Mouse (Mus musculus) thymus, adult 2 months (tissue): ENCODE data around the gene Mas1. TPM values are rescaled to one million over a fixed set of nuclear protein-coding genes. Genes with fewer than 3 reads are reported as not detected.

Source experiments
- DNase-seq: peaks from one replicate; pipeline ENCODE4 v3.0.0; 2021
- H3K27ac ChIP-seq: fragments of 200-500 bp; 2 replicates; pipeline ENCODE4 v1.5.1; 2012; ENCODE audit warnings: low read length, control low read depth; ENCODE audit not compliant: control insufficient read depth, insufficient read depth
- H3K27me3 ChIP-seq: fragments of 200-500 bp; 2 replicates; pipeline ENCODE4 v1.6.1; 2012; ENCODE audit warnings: mild to moderate bottlenecking, low read length, moderate library complexity, mixed read lengths; ENCODE audit not compliant: control insufficient read depth, insufficient read depth
- H3K36me3 ChIP-seq: fragments of 200-500 bp; 2 replicates; pipeline ENCODE4 v1.6.1; 2012; ENCODE audit warnings: mild to moderate bottlenecking, low read length, moderate library complexity; ENCODE audit not compliant: control insufficient read depth, insufficient read depth
- H3K4me1 ChIP-seq: fragments of 200-500 bp; replicated peaks from 2 replicates; pipeline ENCODE4 v1.6.1; 2012; ENCODE audit warnings: low read length; ENCODE audit not compliant: control insufficient read depth, insufficient read depth
- H3K4me3 ChIP-seq: fragments of 200-500 bp; 2 replicates; pipeline ENCODE4 v1.5.1; 2012; ENCODE audit warnings: mild to moderate bottlenecking, low read length, control low read depth, moderate library complexity; ENCODE audit not compliant: control insufficient read depth, insufficient read depth
- CTCF ChIP-seq: fragments of 200-500 bp; IDR thresholded peaks from 2 replicates; pipeline ENCODE4 v1.5.1; 2012; ENCODE audit warnings: mild to moderate bottlenecking, control low read depth, low read length, moderate library complexity, borderline replicate concordance; ENCODE audit not compliant: control insufficient read depth, poor library complexity, insufficient read depth; ENCODE audit errors: extremely low read depth
- POLR2A ChIP-seq: fragments of 200-500 bp; IDR thresholded peaks from 2 replicates; pipeline ENCODE4 v1.6.1; 2012; ENCODE audit warnings: mild to moderate bottlenecking, low read length, control low read depth, moderate library complexity; ENCODE audit not compliant: control insufficient read depth, poor library complexity, insufficient read depth; ENCODE audit errors: extremely low read depth
- WGBS: fragments of 180-500 bp; shearing (Covaris S2); methylation state at CpG from one replicate; pipeline ENCODE4 v1.1.7; 2018; 5-methylcytosine and 5-hydroxymethylcytosine counted together
- polyA plus RNA-seq: library from polyadenylated mRNA; depleted of rRNA; stranded (reverse); fragments of >200 nt; gene quantifications from 2 replicates; pipeline ENCODE4 v1.2.3, GENCODE M21; 2012

Mas1 gene
- polyA plus RNA-seq, 1 experiment, result 0.28 TPM

DNA sequence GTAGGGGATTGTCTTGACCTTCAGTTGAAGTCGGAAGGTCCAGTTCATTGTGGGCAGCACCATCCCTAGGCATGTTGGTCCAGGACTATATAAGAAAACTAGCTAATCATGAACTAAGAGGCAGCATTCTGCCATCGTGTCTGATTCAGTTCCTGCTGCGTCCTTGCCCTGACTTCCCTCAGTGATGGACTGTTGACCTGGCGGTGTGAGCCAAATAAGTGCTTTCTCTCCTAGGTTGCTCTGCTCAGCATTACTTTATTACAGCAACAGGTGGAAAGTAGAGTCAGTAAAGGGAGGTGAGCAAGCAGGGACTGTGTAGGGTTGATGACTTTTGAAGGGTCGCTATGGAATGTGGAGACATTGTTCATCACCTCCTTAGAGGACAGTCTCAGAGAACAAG lies 32.2 kb downstream of the Mas1 start:
- Histone ChIP-seq H3K36me3 (no peaks in the 10 kb centered on the region), H3K4me3 (no peak overlapping the region), H3K27ac (no peak overlapping the region), H3K27me3 (no peaks in the 10 kb centered on the region), H3K4me1 (no peaks in the 10 kb centered on the region)
- TF ChIP-seq POLR2A, result no peak
- no peak for TF ChIP-seq CTCF
- no peak for DNase-seq
- 95% methylated on average over 5 of the region's 5 CpGs for WGBS

DNA sequence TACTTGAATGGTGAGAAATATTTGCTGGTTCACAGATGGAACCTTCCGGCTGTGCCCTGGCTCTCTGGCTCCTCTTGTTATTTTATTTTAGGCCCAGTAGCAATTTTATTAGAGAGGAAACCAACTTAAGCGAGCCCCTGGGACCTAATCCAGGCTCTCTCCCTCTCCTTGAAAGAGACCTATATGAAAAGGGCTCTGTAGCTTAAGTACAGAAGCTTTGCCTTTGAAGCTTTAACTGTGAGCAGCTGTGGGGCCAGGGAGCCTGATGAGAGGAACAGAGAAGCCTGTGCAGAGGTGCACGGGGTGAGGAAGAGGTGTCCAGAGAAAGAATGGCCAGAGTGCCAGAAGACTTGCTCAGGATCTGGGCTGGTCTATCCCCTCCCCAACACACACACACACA lies 33.1 kb downstream of the Mas1 start:
- no peak overlapping the region for H3K27ac ChIP-seq

DNA sequence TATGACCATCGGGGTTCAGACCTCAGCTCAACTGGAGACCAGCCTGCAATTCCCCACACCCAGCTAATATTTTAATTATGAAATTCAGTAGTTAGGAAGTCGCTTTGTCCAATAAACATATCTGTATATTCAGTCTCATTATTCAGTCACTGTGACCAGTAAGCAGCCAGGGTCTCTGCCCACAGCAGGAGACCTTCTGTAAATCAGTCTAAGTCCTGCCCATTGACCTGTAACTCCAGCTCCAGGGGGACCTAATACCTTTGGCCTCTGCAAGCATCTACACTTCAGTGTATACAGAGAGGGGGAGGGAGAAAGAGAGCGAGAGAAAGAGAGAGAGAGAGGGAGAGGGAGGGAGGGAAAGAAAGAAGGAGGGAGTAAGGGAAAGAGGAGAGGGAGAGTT lies 33.6 kb downstream of the Mas1 start:
- H3K27me3 ChIP-seq, result no peaks in the 10 kb centered on the region
- no peak overlapping the region for H3K4me3 ChIP-seq
- no peak for DNase-seq
- H3K36me3 ChIP-seq, result no peaks in the 10 kb centered on the region
- H3K4me1 ChIP-seq, result no peaks in the 10 kb centered on the region
- TF ChIP-seq CTCF (no peak), POLR2A (no peak)
- 90% methylated on average over 3 of the region's 3 CpGs for WGBS
- no peak overlapping the region for H3K27ac ChIP-seq

More for the DNA sequence above, 33.1 kb downstream of the Mas1 start:
- no peak for DNase-seq
- Histone ChIP-seq H3K4me1 (no peaks in the 10 kb centered on the region), H3K36me3 (no peaks in the 10 kb centered on the region), H3K4me3 (no peak overlapping the region), H3K27me3 (no peaks in the 10 kb centered on the region)
- TF ChIP-seq CTCF, result no peak
- no peak for TF ChIP-seq POLR2A
- 74% methylated on average over 3 of the region's 3 CpGs for WGBS

DNA sequence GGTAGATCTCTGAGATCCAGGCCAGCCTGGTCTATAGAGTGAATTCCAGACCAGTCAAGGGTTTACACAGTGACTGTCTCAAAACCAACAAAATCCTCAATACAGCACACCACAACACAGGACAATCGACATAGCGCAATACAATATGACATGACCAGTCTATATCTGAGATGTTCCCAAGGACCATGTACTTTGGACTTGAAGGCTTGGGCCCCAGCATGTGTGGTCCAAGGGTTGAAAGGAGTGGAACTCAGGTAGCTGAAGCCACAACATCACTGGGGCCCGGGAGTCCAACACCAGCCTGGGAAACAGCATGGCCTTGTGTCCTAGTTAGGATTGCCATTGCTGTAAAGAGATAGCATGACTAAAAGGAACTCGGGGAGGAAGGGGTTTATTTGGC lies 35.3 kb downstream of the Mas1 start:
- TF ChIP-seq CTCF (no peak), POLR2A (no peak)
- H3K4me3 ChIP-seq, result no peak overlapping the region
- no peak for DNase-seq
- H3K27ac ChIP-seq, result no peak overlapping the region
- H3K4me1 ChIP-seq, result no peaks in the 10 kb centered on the region
- 94% methylated on average over 4 of the region's 4 CpGs for whole genome bisulfite sequencing
- H3K27me3 ChIP-seq, result no peaks in the 10 kb centered on the region
- H3K36me3 ChIP-seq, result no peaks in the 10 kb centered on the region

GRCm38 (mm10) chr17:12832231-12832630 lies 35.7 kb downstream of the Mas1 start:
- WGBS, result 90% methylated on average over 3 of the region's 3 CpGs
- Histone ChIP-seq H3K4me3 (no peak overlapping the region), H3K27me3 (no peaks in the 10 kb centered on the region), H3K36me3 (no peaks in the 10 kb centered on the region), H3K4me1 (no peaks in the 10 kb centered on the region), H3K27ac (no peak overlapping the region)
- TF ChIP-seq CTCF, result no peak
- TF ChIP-seq POLR2A, result no peak
- no peak for DNase-seq

- 95% methylated on average over 5 of the region's 5 CpGs for WGBS
- no peaks in the 10 kb centered on the region for H3K4me1 ChIP-seq
- no peaks in the 10 kb centered on the region for H3K27me3 ChIP-seq
- no peak for TF ChIP-seq POLR2A
- no peak for TF ChIP-seq CTCF
- DNase-seq, result no peak
- no peak overlapping the region for H3K4me3 ChIP-seq
- H3K36me3 ChIP-seq, result no peaks in the 10 kb centered on the region
- no peak overlapping the region for H3K27ac ChIP-seq
These were observed 37.6 kb downstream of the Mas1 start for GRCm38 (mm10) chr17:12830351-12830750.

DNA sequence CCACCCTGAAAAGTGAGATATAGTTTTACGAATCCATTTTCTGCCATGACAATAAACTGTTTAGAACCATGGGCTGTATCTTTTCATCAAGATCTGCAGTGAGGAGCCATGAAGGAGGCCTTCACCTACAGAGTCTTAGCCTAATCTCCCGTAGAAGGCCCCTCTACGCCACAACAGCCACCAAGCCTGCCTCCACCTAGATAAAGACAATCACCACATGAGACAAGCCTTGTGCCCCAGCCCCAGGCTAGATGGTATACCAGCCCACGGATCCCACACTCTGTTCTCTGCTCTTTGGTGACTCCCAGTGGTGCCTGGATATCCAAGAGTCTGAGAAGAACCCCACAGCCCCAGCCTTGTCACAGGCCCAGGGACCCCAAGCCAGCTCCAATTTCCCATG lies 52.1 kb downstream of the Mas1 start:
- DNase-seq, result no peak
- Histone ChIP-seq H3K36me3 (no peaks in the 10 kb centered on the region), H3K27me3 (no peaks in the 10 kb centered on the region), H3K4me1 (no peaks in the 10 kb centered on the region), H3K27ac (no peak overlapping the region), H3K4me3 (no peak overlapping the region)
- WGBS, result 86% methylated on average over 4 of the region's 4 CpGs
- TF ChIP-seq CTCF (no peak), POLR2A (no peak)
